Mouse (Mus musculus) adrenal gland, adult 2 months (tissue): ENCODE data around the gene Polrmt. TPM values are rescaled to one million over a fixed set of nuclear protein-coding genes. Genes with fewer than 3 reads are reported as not detected.

Experiments
- DNase-seq: peaks from one replicate; pipeline ENCODE4 v3.0.0; 2021
- long read RNA-seq: library from polyadenylated mRNA; stranded (forward); transcript quantifications from one replicate; pipeline ENCODE4 v2.0.0, GENCODE M21; 2021
- polyA plus RNA-seq: library from polyadenylated mRNA; depleted of rRNA; stranded (reverse); fragments of >200 nt; gene quantifications from 2 replicates; pipeline ENCODE4 v1.2.3, GENCODE M21; 2012; rRNA removed
- total RNA-seq, 2 experiments: library from RNA; stranded (reverse); gene quantifications; 2 replicates each; pipeline ENCODE4 v1.2.3; 2021

Gene Polrmt
- 10 to 100 TPM; 55.4 to 62.8 TPM for total RNA-seq
- polyA plus RNA-seq = 87.6 and 89.0 TPM in 2 replicates
- long read RNA-seq, transcript Polrmt-201 (21 exons, 3,755 nt) = major isoform, 38 of 53 reads
- long read RNA-seq, partial matches to known transcripts = 9 of 53 reads
- long read RNA-seq, other reads (novel, unspliced or antisense) = 6 of 53 reads

- DNase-seq = peak; percentile 96
Observed at GRCm38 (mm10) chr10:79745898-79746773, at the start of gene Polrmt. Gene Polrmt (minus strand): TSS chr10:79746581.

- no peak for DNase-seq
Observed at GRCm38 (mm10) chr10:79795905-79796304, 49.5 kb upstream of the Polrmt start.

GRCm38 (mm10) chr10:79794491-79794931 lies 48.1 kb upstream of the Polrmt start:
- peak; percentile 86 for DNase-seq

GRCm38 (mm10) chr10:79793738-79794490 lies 47.5 kb upstream of the Polrmt start:
- no peak for DNase-seq

- peak; percentile 84 for DNase-seq
Observed at GRCm38 (mm10) chr10:79793051-79793737, 46.8 kb upstream of the Polrmt start, which contains the start of gene Palm. Gene Palm (plus strand): TSS chr10:79793572.

- no peak for DNase-seq
Observed at GRCm38 (mm10) chr10:79792339-79793040, 46.1 kb upstream of the Polrmt start.

- no peak for DNase-seq
Observed at GRCm38 (mm10) chr10:79790861-79791260, 44.5 kb upstream of the Polrmt start, which contains the start of gene Prss57. Gene Prss57 (minus strand): TSS chr10:79790961.

GRCm38 (mm10) chr10:79789581-79789980 lies 43.2 kb upstream of the Polrmt start:
- DNase-seq = no peak

- peak; percentile 69 for DNase-seq
Observed at GRCm38 (mm10) chr10:79788386-79789158, 42.2 kb upstream of the Polrmt start.

- no peak for DNase-seq
Observed at GRCm38 (mm10) chr10:79783920-79784800, 37.8 kb upstream of the Polrmt start.

- DNase-seq = no peak
Observed at GRCm38 (mm10) chr10:79783050-79783449, 36.7 kb upstream of the Polrmt start.

GRCm38 (mm10) chr10:79781956-79782355 lies 35.6 kb upstream of the Polrmt start:
- no peak for DNase-seq

- no peak for DNase-seq
Observed at GRCm38 (mm10) chr10:79781139-79781538, 34.8 kb upstream of the Polrmt start.

- DNase-seq = no peak
Observed at GRCm38 (mm10) chr10:79780664-79781015, 34.3 kb upstream of the Polrmt start.

GRCm38 (mm10) chr10:79779784-79780663 lies 33.6 kb upstream of the Polrmt start:
- peak; percentile 98 for DNase-seq

GRCm38 (mm10) chr10:79779193-79779592 lies 32.8 kb upstream of the Polrmt start:
- DNase-seq = no peak

- peak; percentile 77 for DNase-seq
Observed at GRCm38 (mm10) chr10:79778006-79778405, 31.6 kb upstream of the Polrmt start.

- DNase-seq = peak; percentile 70
Observed at GRCm38 (mm10) chr10:79777103-79777531, 30.7 kb upstream of the Polrmt start, which contains the start of gene Fstl3. Gene Fstl3 (plus strand): TSS chr10:79777272.
